Comparison of ENCODE assay signal across 8 mouse cellular contexts in the genomic region with DNA sequence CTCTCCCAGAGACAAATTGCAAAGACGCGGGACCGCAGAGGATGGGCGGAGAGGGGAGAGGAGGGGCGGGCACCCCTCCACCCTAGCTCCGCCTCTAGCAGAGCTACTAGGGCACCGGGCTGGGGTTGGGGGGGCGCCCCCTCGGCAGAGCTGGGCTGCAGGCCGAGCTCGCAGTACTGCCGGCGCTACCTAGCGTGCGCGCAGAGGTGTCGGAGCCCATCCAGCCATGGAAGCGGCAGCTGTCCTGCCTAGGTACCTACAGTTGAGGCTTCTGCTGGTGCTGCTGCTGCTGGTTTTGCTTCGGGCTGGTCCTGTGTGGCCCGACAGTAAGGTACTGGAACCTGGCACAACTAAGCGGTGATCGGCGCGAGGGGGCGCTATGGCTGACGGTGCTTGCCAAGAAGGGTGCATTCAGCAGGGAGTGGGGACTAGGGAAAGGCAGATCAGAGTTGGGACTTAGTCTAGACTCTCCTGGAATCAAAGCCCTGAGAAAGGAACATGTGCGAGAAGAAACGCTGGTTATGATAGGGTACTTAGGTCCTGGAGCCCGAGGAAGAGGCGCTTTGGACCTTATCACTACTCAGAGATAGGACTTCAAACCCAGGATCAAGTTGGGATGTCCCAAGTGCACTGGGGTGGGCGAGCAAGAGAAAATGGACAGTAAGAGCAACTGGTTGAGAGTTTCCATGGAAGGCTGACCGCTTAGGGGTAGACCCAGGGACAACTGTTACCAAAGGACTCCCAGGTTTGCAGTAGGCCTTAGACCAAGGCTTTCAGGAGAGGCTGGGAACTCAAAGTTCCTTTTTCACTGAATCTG. TPM values are rescaled to one million over a fixed set of nuclear protein-coding genes. Genes with fewer than 3 reads are reported as not detected.
A peak's percentile ranks its signal among the peaks of the same experiment; 100 is the strongest.
DNase-seq lines count a peak whose midpoint lies in the region; ATAC-seq lines count a peak whose summit lies in the region.
"Had no signal": no experiment of that assay in that cellular context is flagged by ENCODE, and none has a peak within 500 bp of the region (broad histone marks: within the 10 kb centered on the region; RNA-seq: fewer than 3 reads in every experiment).

Gene Olfml2a (plus strand): TSS at position 128 of the 817 bp plus-strand sequence.

- WGBS in embryonic facial prominence, embryonic 10.5 days, result 6% methylated on average over 32 of the region's 32 CpGs
- 9% methylated on average over 30 of the region's 32 CpGs for WGBS in limb, embryonic 15.5 days
- WGBS in midbrain, embryonic 15.5 days, result 9% methylated on average over 26 of the region's 32 CpGs

- ATAC-seq in limb, embryonic 15.5 days (ENCODE audit: insufficient number of reproducible peaks, low FRiP score, low TSS enrichment, low read depth), result peak; percentile 79
- peak; percentile 55; the same call in 1 of the 2 replicates for ATAC-seq in midbrain, embryonic 15.5 days (replicated peaks)

- no peaks in the 10 kb centered on the region for H3K9me3 ChIP-seq in embryonic facial prominence, embryonic 10.5 days
- no peaks in the 10 kb centered on the region for H3K9me3 ChIP-seq in limb, embryonic 15.5 days
- H3K9me3 ChIP-seq in midbrain, embryonic 15.5 days, result no peaks in the 10 kb centered on the region

- H3K27me3 ChIP-seq in embryonic facial prominence, embryonic 10.5 days (replicated peaks; ENCODE audit: low read depth, poor library complexity, severe bottlenecking), result peaks cover 20% of the 10 kb centered on the region
- peaks cover 4% of the 10 kb centered on the region; the same call in 1 of the 2 replicates for H3K27me3 ChIP-seq in limb, embryonic 15.5 days
- H3K27me3 ChIP-seq in midbrain, embryonic 15.5 days (replicated peaks), result 0 out of 2 replicates have a peak, but pooled peaks cover 9% of the 10 kb centered on the region

- 0 out of 2 replicates have a peak within 1 kb of the TSS, but pooled peaks have one; percentile 31 for H3K9ac ChIP-seq in limb, embryonic 15.5 days
- peak within 1 kb of the TSS; percentile 46 for H3K9ac ChIP-seq in midbrain, embryonic 15.5 days

- peaks cover 40% of the 10 kb centered on the region for H3K4me1 ChIP-seq in embryonic facial prominence, embryonic 10.5 days
- peaks cover 34% of the 10 kb centered on the region for H3K4me1 ChIP-seq in limb, embryonic 15.5 days
- H3K4me1 ChIP-seq in midbrain, embryonic 15.5 days, result peaks cover 10% of the 10 kb centered on the region

- H3K36me3 ChIP-seq in embryonic facial prominence, embryonic 10.5 days (replicated peaks), result no peaks in the 10 kb centered on the region
- H3K36me3 ChIP-seq in limb, embryonic 15.5 days, result no peaks in the 10 kb centered on the region
- no peaks in the 10 kb centered on the region for H3K36me3 ChIP-seq in midbrain, embryonic 15.5 days (replicated peaks)

- peak within 1 kb of the TSS; percentile 49 for H3K27ac ChIP-seq in embryonic facial prominence, embryonic 10.5 days (replicated peaks)
- H3K27ac ChIP-seq in limb, embryonic 15.5 days, result no peak within 1 kb of the TSS; the same call in 1 of the 2 replicates
- H3K27ac ChIP-seq in midbrain, embryonic 15.5 days, result no peak within 1 kb of the TSS
- H3K27ac ChIP-seq: macrophage had no signal

- peak; percentile 92 for DNase-seq in adrenal gland, postnatal 14 days
- DNase-seq in embryonic facial prominence, embryonic 10.5 days (ENCODE audit: low spot score), result peak; percentile 81
- peak; percentile 68 to 84 for DNase-seq in heart, adult 18-20 months
- DNase-seq in kidney, adult 11 months, result peak; percentile 65
- DNase-seq in spleen, postnatal 10 days (ENCODE audit: low spot score in 2 of 2), result peak; percentile 58 to 84

- H3K4me3 ChIP-seq in embryonic facial prominence, embryonic 10.5 days, result peak within 1 kb of the TSS; percentile 60
- peak within 1 kb of the TSS; percentile 48 for H3K4me3 ChIP-seq in limb, embryonic 15.5 days
- H3K4me3 ChIP-seq in midbrain, embryonic 15.5 days, result peak within 1 kb of the TSS; percentile 40

- H3K4me2 ChIP-seq in limb, embryonic 15.5 days, result peak within 1 kb of the TSS; percentile 89
- H3K4me2 ChIP-seq in midbrain, embryonic 15.5 days, result peak within 1 kb of the TSS; percentile 96

RNA-seq across cellular contexts. Expression of gene Olfml2a, which starts in this region (rescaled TPM):
- 13.5 and 17.8 TPM in 2 replicates for total RNA-seq in adrenal gland, postnatal 14 days (2021)
- 1.3 and 1.9 TPM in 2 replicates for polyA plus RNA-seq in embryonic facial prominence, embryonic 10.5 days (2016; fragmentation: Nextera tagmentation; extraction: Ambion mirVana)
- 1 to 10 TPM; 2.9 to 4.8 TPM for total RNA-seq in heart, adult 18-20 months (2021)
- polyA plus RNA-seq in limb, embryonic 15.5 days (2015; fragmentation: Nextera tagmentation; extraction: Ambion mirVana), result 8.5 and 10.6 TPM in 2 replicates
- 3.6 and 4.6 TPM in 2 replicates for polyA plus RNA-seq in midbrain, embryonic 15.5 days (2015; fragmentation: Nextera tagmentation; extraction: Ambion mirVana)
- polyA plus RNA-seq: macrophage had no signal
